Mouse (Mus musculus) G1E (cell line): ENCODE data around the gene Ppfia4.

Experiments used
- CTCF ChIP-seq: IDR thresholded peaks from 2 replicates; pipeline ENCODE4 v1.5.1; 2012; ENCODE audit warnings: low read depth, low read length, inconsistent platforms, mixed read lengths
- GATA1 ChIP-seq: IDR thresholded peaks from 2 replicates; pipeline ENCODE4 v1.6.1; 2012; ENCODE audit warnings: borderline replicate concordance, low read length, inconsistent platforms, mixed read lengths
- POLR2AphosphoS5 ChIP-seq: IDR thresholded peaks from 2 replicates; pipeline ENCODE4 v1.6.1; 2012; ENCODE audit warnings: low read depth, low read length, inconsistent platforms; ENCODE audit not compliant: insufficient replicate concordance

GRCm38 (mm10) chr1:134291555-134291954 lies 41.2 kb downstream of the Ppfia4 start:
- TF ChIP-seq CTCF = no peak
- TF ChIP-seq GATA1 = no peak
- no peak for TF ChIP-seq POLR2AphosphoS5
